Mouse (Mus musculus) hindbrain, embryonic 11.5 days (tissue): ENCODE measurements at regions not wholly inside any gene's neighbourhood (a gene's known extent, or its start where the extent isn't known, plus 50 kb on each side); places are given as distances from the start of the nearest gene placed in this dataset.
"Not testable (repeated sequence)": the region's sequence is repeated elsewhere in the genome, so short reads cannot be mapped to it uniquely, and the experiment has no call there.

Experiments
- ATAC-seq: fragments of 200-750 bp; cut with Nextera tagmentation; 2 replicates; pipeline ENCODE4 v1.8.0; 2017; ENCODE audit warnings: mild to moderate bottlenecking, moderate TSS enrichment, moderate library complexity; ENCODE audit not compliant: low FRiP score
- DNase-seq: peaks from one replicate; pipeline ENCODE4 v3.0.0-alpha.2; 2015; ENCODE audit warnings: low spot score
- H3K27ac ChIP-seq: fragments of 300-500 bp; sonication (generic); 2 replicates; pipeline ENCODE4 v1.5.1; 2014; ENCODE audit warnings: mild to moderate bottlenecking, low read depth, low read length
- H3K27me3 ChIP-seq: fragments of 300-500 bp; sonication (generic); 2 replicates; pipeline ENCODE4 v1.6.1; 2014; ENCODE audit warnings: mild to moderate bottlenecking, low read length, moderate library complexity, mixed read lengths; ENCODE audit not compliant: control insufficient read depth, insufficient read depth
- H3K36me3 ChIP-seq: fragments of 300-500 bp; sonication (generic); 2 replicates; pipeline ENCODE4 v1.6.1; 2014; ENCODE audit warnings: mild to moderate bottlenecking, low read length, moderate library complexity, mixed read lengths; ENCODE audit not compliant: control insufficient read depth, insufficient read depth
- H3K4me1 ChIP-seq: fragments of 300-500 bp; sonication (generic); replicated peaks from 2 replicates; pipeline ENCODE4 v1.6.1; 2014; ENCODE audit warnings: low read length, mixed read lengths; ENCODE audit not compliant: control insufficient read depth, insufficient read depth
- H3K4me2 ChIP-seq: fragments of 300-500 bp; sonication (generic); replicated peaks from 2 replicates; pipeline ENCODE4 v1.6.1; 2014; ENCODE audit warnings: mild to moderate bottlenecking, low read depth, low read length
- H3K4me3 ChIP-seq: fragments of 300-500 bp; sonication (generic); 2 replicates; pipeline ENCODE4 v1.5.1; 2014; ENCODE audit warnings: low read depth, low read length
- H3K9ac ChIP-seq: fragments of 300-500 bp; sonication (generic); 2 replicates; pipeline ENCODE4 v1.6.1; 2014; ENCODE audit warnings: low read depth, low read length
- H3K9me3 ChIP-seq: fragments of 300-500 bp; sonication (generic); 2 replicates; pipeline ENCODE4 v1.6.1; 2016; ENCODE audit warnings: low read length; ENCODE audit not compliant: control insufficient read depth
- WGBS: fragments of 180-500 bp; shearing (Covaris S2); extraction: QIAGEN DNeasy Blood & Tissue Kit; methylation state at CpG from one replicate; pipeline ENCODE4 v1.1.7; 2014; 5-methylcytosine and 5-hydroxymethylcytosine counted together

DNA sequence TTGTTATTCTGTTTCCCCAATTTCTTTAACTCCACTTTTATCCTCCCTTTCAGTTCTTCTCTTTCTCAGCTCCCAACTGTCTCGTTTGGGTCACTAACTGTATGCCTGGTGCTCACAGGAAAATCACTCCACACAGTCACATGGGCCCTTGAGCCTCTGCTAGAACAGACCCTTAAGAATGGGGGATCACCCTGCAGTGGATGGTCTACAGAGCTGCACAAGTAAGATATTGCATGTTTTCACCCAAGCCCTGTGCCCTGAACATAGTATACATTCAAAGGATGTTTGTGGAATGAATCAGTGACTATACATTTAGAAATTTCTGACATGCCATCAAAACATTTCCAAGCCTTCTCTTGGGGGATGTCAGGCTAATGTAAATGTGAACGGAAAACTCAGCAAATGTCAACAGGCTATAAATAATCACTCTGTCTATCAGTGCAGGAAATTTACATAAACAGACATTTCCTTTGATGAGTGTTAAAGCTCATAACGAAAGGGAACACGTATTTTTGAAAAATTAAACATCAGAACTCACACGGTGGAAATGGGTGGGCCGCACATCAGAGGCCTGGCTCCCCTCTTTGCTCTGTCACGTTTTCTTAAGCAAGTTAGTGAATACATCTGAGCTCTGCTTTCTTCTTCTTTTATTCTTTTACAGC, 297.4 kb downstream of the Samd5 start:
- H3K4me2 ChIP-seq: no peak overlapping the region
- H3K4me1 ChIP-seq: no peaks in the 10 kb centered on the region
- ATAC-seq (no peak), DNase-seq (no peak)
- no peak overlapping the region for H3K4me3 ChIP-seq
- H3K9ac ChIP-seq: no peak overlapping the region
- no peaks in the 10 kb centered on the region for H3K27me3 ChIP-seq
- H3K36me3 ChIP-seq: no peaks in the 10 kb centered on the region
- WGBS: 77% methylated on average over 7 of the region's 7 CpGs
- no peak overlapping the region for H3K27ac ChIP-seq
- no peaks in the 10 kb centered on the region for H3K9me3 ChIP-seq

DNA sequence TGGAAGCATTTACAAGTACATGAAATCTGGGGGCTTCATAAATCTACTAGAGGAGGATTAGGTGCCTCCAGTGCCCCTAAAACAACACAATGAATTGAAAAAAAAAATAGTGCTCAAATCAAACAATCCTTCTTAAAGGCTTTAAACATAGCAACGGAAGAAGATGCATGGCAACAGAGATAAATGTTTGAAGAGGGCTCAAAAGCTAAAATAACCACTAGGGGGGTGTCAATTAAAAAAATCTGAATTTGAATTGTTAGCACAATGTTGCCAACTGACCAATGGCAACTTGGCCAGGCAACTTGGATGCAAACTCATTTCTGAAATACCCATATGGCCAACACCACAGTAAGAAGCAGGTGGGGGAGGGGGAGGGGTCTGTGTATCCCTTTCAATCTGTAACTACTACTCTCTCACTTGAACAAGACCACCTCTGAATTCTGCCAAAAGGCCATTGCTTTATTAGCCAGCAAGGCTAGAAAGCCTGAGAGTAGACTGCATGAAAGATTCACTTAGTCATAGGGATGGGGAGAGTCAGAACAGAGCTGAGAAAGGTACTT, 312.6 kb downstream of the Samd5 start:
- Histone ChIP-seq H3K9me3 (no peaks in the 10 kb centered on the region), H3K27ac (no peak overlapping the region), H3K9ac (no peak overlapping the region), H3K4me2 (no peak overlapping the region), H3K27me3 (no peaks in the 10 kb centered on the region), H3K4me1 (no peaks in the 10 kb centered on the region), H3K4me3 (no peak overlapping the region), H3K36me3 (no peaks in the 10 kb centered on the region)
- 70% methylated on average over 1 of the region's 1 CpGs for WGBS
- DNase-seq (no peak), ATAC-seq (no peak)

- no peaks in the 10 kb centered on the region for H3K9me3 ChIP-seq
- H3K27me3 ChIP-seq: no peaks in the 10 kb centered on the region
- no peak overlapping the region for H3K27ac ChIP-seq
- H3K36me3 ChIP-seq: no peaks in the 10 kb centered on the region
- ATAC-seq: peak; percentile 84
- WGBS: 44% methylated on average over 8 of the region's 8 CpGs
- no peak overlapping the region for H3K4me3 ChIP-seq
- DNase-seq: no peak
- no peak overlapping the region for H3K9ac ChIP-seq
- no peaks in the 10 kb centered on the region for H3K4me1 ChIP-seq
- no peak overlapping the region for H3K4me2 ChIP-seq
These were observed 336.7 kb downstream of the Samd5 start for GRCm38 (mm10) chr10:9338207-9338801.

GRCm38 (mm10) chr10:9334245-9334845, 340.7 kb downstream of the Samd5 start:
- ATAC-seq: no peak
- DNase-seq: no peak
- Histone ChIP-seq H3K27me3 (no peaks in the 10 kb centered on the region), H3K9me3 (no peaks in the 10 kb centered on the region), H3K9ac (no peak overlapping the region), H3K4me3 (no peak overlapping the region), H3K27ac (no peak overlapping the region), H3K36me3 (no peaks in the 10 kb centered on the region), H3K4me1 (peaks cover 2% of the 10 kb centered on the region; the same call in 1 of the 2 replicates), H3K4me2 (no peak overlapping the region)
- WGBS: 66% methylated on average over 10 of the region's 10 CpGs

GRCm38 (mm10) chr10:9331694-9332093, 343.3 kb downstream of the Samd5 start:
- Histone ChIP-seq H3K27me3 (no peaks in the 10 kb centered on the region), H3K9ac (no peak overlapping the region), H3K4me2 (no peak overlapping the region), H3K9me3 (no peaks in the 10 kb centered on the region), H3K27ac (peak overlapping the region; percentile 48; the same call in 1 of the 2 replicates), H3K4me3 (no peak overlapping the region), H3K36me3 (no peaks in the 10 kb centered on the region), H3K4me1 (peaks cover 2% of the 10 kb centered on the region; the same call in 1 of the 2 replicates)
- DNase-seq (peak; percentile 24), ATAC-seq (peak; percentile 79)
- 15% methylated on average over 3 of the region's 3 CpGs for WGBS

DNA sequence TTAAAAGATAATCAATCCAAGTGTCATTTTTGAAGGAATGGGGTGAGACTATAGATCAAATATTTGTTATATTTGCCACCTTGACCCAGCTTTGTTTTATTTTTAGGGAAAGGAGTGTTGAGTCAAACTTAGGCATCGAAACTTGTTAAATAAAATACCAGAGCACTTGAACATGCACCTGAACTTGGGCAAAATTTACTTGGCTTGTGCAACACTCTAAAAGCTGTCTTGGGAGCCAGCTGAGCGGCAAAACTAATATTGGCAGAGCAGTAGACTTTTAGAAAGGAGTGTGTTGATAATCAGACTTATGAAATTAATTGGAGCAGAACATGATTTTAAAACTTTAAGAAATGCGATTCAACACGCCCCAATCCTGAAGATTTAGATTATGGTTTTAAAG, 346.7 kb downstream of the Samd5 start:
- ATAC-seq (no peak), DNase-seq (no peak)
- Histone ChIP-seq H3K9ac (no peak overlapping the region), H3K36me3 (no peaks in the 10 kb centered on the region), H3K9me3 (no peaks in the 10 kb centered on the region), H3K4me1 (peaks cover 2% of the 10 kb centered on the region; the same call in 1 of the 2 replicates), H3K27ac (no peak overlapping the region), H3K4me2 (no peak overlapping the region), H3K27me3 (no peaks in the 10 kb centered on the region), H3K4me3 (no peak overlapping the region)
- 95% methylated on average over 4 of the region's 4 CpGs for WGBS

DNA sequence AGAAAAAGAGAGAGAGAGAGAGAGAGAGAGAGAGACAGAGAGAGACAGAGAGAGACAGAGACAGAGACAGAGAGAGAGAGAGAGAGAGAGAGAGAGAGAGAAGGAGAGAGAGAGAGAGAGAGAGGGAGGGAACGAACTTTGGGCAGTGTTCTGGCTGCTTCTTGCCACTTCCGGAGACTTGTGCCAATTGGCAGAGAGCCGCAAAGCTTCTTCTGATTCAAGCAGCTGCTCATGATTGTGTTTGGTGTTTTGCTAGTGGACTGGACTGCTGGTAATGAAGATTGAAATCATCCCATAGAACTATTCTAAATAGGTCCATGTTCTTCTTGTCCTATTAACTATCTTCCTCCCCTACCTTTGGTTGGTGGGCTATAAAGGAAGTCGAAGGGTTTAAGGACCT, 347.1 kb downstream of the Samd5 start:
- not testable (repeated sequence) for H3K27ac ChIP-seq, H3K4me1 ChIP-seq, H3K4me2 ChIP-seq, H3K9me3 ChIP-seq, DNase-seq, ATAC-seq, H3K9ac ChIP-seq, H3K27me3 ChIP-seq, H3K4me3 ChIP-seq, H3K36me3 ChIP-seq
- WGBS: 89% methylated on average over 4 of the region's 4 CpGs

GRCm38 (mm10) chr10:9312326-9312725, 362.7 kb downstream of the Samd5 start:
- no peak overlapping the region for H3K27ac ChIP-seq
- H3K4me2 ChIP-seq: no peak overlapping the region
- ATAC-seq: no peak
- no peak overlapping the region for H3K4me3 ChIP-seq
- WGBS: 92% methylated on average over 6 of the region's 6 CpGs
- H3K9me3 ChIP-seq: no peaks in the 10 kb centered on the region
- no peak overlapping the region for H3K9ac ChIP-seq
- H3K27me3 ChIP-seq: no peaks in the 10 kb centered on the region
- H3K4me1 ChIP-seq: no peaks in the 10 kb centered on the region
- no peak for DNase-seq
- H3K36me3 ChIP-seq: no peaks in the 10 kb centered on the region
